Mouse (Mus musculus) lung, postnatal 0 days (tissue): ENCODE data around the gene Apln.

Experiments
- CTCF ChIP-seq: IDR thresholded peaks from 2 replicates; pipeline ENCODE4 v1.5.1; 2016; ENCODE audit warnings: antibody characterized with exemption, mild to moderate bottlenecking
- EP300 ChIP-seq: IDR thresholded peaks from 2 replicates; pipeline ENCODE4 v1.6.1; 2016; ENCODE audit warnings: antibody characterized with exemption, mild to moderate bottlenecking, control low read depth

GRCm38 (mm10) chrX:48006062-48006461, 28.6 kb downstream of the Apln start:
- TF ChIP-seq CTCF (no peak), EP300 (no peak; the same call in 1 of the 2 replicates)
